Mouse (Mus musculus) hindbrain, embryonic 16.5 days (tissue): ENCODE data around the gene 1810062G17Rik. TPM values are rescaled to one million over a fixed set of nuclear protein-coding genes. Genes with fewer than 3 reads are reported as not detected.

ENCODE experiments used
- ATAC-seq: fragments of 200-750 bp; cut with Nextera tagmentation; 2 replicates; pipeline ENCODE4 v1.8.0; 2017; ENCODE audit warnings: moderate TSS enrichment, moderate library complexity
- H3K27ac ChIP-seq: fragments of 300-500 bp; sonication (generic); 2 replicates; pipeline ENCODE4 v1.5.1; 2014; ENCODE audit warnings: low read depth, mild to moderate bottlenecking, control low read depth, low read length, moderate library complexity
- H3K27me3 ChIP-seq: fragments of 300-500 bp; sonication (generic); replicated peaks from 2 replicates; pipeline ENCODE4 v1.6.1; 2014; ENCODE audit warnings: low read length; ENCODE audit not compliant: control insufficient read depth, insufficient read depth
- H3K36me3 ChIP-seq: fragments of 300-500 bp; sonication (generic); 2 replicates; pipeline ENCODE4 v1.6.1; 2014; ENCODE audit warnings: mild to moderate bottlenecking, low read length, moderate library complexity, mixed read lengths; ENCODE audit not compliant: control insufficient read depth, insufficient read depth
- H3K4me1 ChIP-seq: fragments of 300-500 bp; sonication (generic); 2 replicates; pipeline ENCODE4 v1.6.1; 2014; ENCODE audit warnings: low read depth, low read length; ENCODE audit not compliant: control insufficient read depth, insufficient read depth
- H3K4me2 ChIP-seq: fragments of 300-500 bp; sonication (generic); 2 replicates; pipeline ENCODE4 v1.6.1; 2014; ENCODE audit warnings: mild to moderate bottlenecking, low read length, control low read depth, moderate library complexity
- H3K4me3 ChIP-seq: fragments of 300-500 bp; sonication (generic); 2 replicates; pipeline ENCODE4 v1.5.1; 2014; ENCODE audit warnings: mild to moderate bottlenecking, low read length, control low read depth, moderate library complexity
- H3K9ac ChIP-seq: fragments of 300-500 bp; sonication (generic); 2 replicates; pipeline ENCODE4 v1.6.1; 2014; ENCODE audit warnings: low read depth, mild to moderate bottlenecking, control low read depth, low read length, moderate library complexity
- H3K9me3 ChIP-seq: fragments of 300-500 bp; sonication (generic); 2 replicates; pipeline ENCODE4 v1.6.1; 2014; ENCODE audit warnings: mild to moderate bottlenecking, low read length, moderate library complexity; ENCODE audit not compliant: control insufficient read depth
- WGBS: fragments of 180-500 bp; shearing (Covaris S2); extraction: QIAGEN DNeasy Blood & Tissue Kit; methylation state at CpG from one replicate; pipeline ENCODE4 v1.1.7; 2014; 5-methylcytosine and 5-hydroxymethylcytosine counted together
- polyA plus RNA-seq: library from polyadenylated mRNA; unstranded; fragments of >200 nt; fragmentation: Nextera tagmentation; extraction: Ambion mirVana; gene quantifications from 2 replicates; pipeline ENCODE4 v1.2.1, GENCODE M21; 2015

The 1810062G17Rik gene
- polyA plus RNA-seq, 1 experiment from 2014 or later = 0.29 TPM

DNA sequence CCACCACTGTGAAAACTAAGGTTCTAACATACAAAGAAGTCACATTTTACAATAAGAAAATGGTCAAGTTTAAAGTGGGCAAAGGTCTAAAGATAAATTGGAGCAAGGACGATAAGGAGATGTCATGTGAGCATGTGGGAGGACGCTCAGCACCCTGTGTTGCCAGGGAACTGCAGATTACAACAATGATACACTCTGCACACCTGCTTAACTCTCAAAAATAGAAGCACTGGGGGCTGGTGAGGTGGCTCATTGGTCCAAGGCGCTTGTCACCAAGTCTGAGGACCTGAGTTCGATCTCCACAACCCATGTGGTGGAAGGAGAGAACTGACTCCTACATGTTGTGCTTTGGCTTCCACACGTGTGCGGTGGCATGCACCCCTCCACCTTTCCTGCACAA lies 35.8 kb downstream of the 1810062G17Rik start:
- H3K4me1 ChIP-seq = no peaks in the 10 kb centered on the region
- no peak overlapping the region for H3K27ac ChIP-seq
- no peaks in the 10 kb centered on the region for H3K9me3 ChIP-seq
- H3K4me3 ChIP-seq = no peak overlapping the region
- no peak for ATAC-seq
- no peak overlapping the region for H3K4me2 ChIP-seq
- H3K9ac ChIP-seq = no peak overlapping the region
- no peaks in the 10 kb centered on the region for H3K36me3 ChIP-seq
- no peaks in the 10 kb centered on the region for H3K27me3 ChIP-seq
- WGBS = 90% methylated on average over 6 of the region's 6 CpGs

- H3K9me3 ChIP-seq = no peaks in the 10 kb centered on the region
- no peak for ATAC-seq
- H3K9ac ChIP-seq = no peak overlapping the region
- WGBS = 90% methylated on average over 9 of the region's 9 CpGs
- H3K4me3 ChIP-seq = no peak overlapping the region
- H3K4me1 ChIP-seq = no peaks in the 10 kb centered on the region; the same call in 1 of the 2 replicates
- peaks cover 7% of the 10 kb centered on the region for H3K27me3 ChIP-seq
- H3K36me3 ChIP-seq = no peaks in the 10 kb centered on the region
- H3K27ac ChIP-seq = no peak overlapping the region
- no peak overlapping the region for H3K4me2 ChIP-seq
Observed at GRCm38 (mm10) chr3:36516196-36516595, 40.5 kb downstream of the 1810062G17Rik start.

GRCm38 (mm10) chr3:36521073-36522060 lies 45.6 kb downstream of the 1810062G17Rik start, which contains the start of gene Gm11549:
Gene Gm11549 (minus strand): TSS chr3:36521813.
- Histone ChIP-seq H3K9ac (peak within 1 kb of the TSS; percentile 59), H3K4me2 (peak within 1 kb of the TSS; percentile 99), H3K27me3 (peaks cover 15% of the 10 kb centered on the region), H3K9me3 (no peaks in the 10 kb centered on the region), H3K36me3 (no peaks in the 10 kb centered on the region), H3K4me3 (peak within 1 kb of the TSS; percentile 62), H3K4me1 (no peaks in the 10 kb centered on the region; the same call in 1 of the 2 replicates), H3K27ac (no peak within 1 kb of the TSS)
- peak; percentile 71 for ATAC-seq
- under 1% methylated on average over 51 of the region's 51 CpGs for WGBS

- WGBS = 5% methylated on average over 4 of the region's 4 CpGs
Observed at GRCm38 (mm10) chr3:36522137-36522536, 46.4 kb downstream of the 1810062G17Rik start.

GRCm38 (mm10) chr3:36524466-36524865 lies 48.7 kb downstream of the 1810062G17Rik start:
- no peaks in the 10 kb centered on the region; the same call in 1 of the 2 replicates for H3K4me1 ChIP-seq
- H3K4me3 ChIP-seq = no peak overlapping the region
- 82% methylated on average over 3 of the region's 3 CpGs for WGBS
- no peaks in the 10 kb centered on the region for H3K9me3 ChIP-seq
- ATAC-seq = no peak
- no peak overlapping the region for H3K9ac ChIP-seq
- H3K27ac ChIP-seq = no peak overlapping the region
- peaks cover 15% of the 10 kb centered on the region for H3K27me3 ChIP-seq
- no peak overlapping the region for H3K4me2 ChIP-seq
- H3K36me3 ChIP-seq = no peaks in the 10 kb centered on the region

More at GRCm38 (mm10) chr3:36522137-36522536, 46.4 kb downstream of the 1810062G17Rik start:
- H3K4me3 ChIP-seq = no peak overlapping the region
- H3K4me2 ChIP-seq = no peak overlapping the region
- no peaks in the 10 kb centered on the region for H3K9me3 ChIP-seq
- no peaks in the 10 kb centered on the region for H3K36me3 ChIP-seq
- no peak for ATAC-seq
- no peak overlapping the region for H3K27ac ChIP-seq
- H3K9ac ChIP-seq = no peak overlapping the region
- H3K4me1 ChIP-seq = no peaks in the 10 kb centered on the region; the same call in 1 of the 2 replicates
- H3K27me3 ChIP-seq = peaks cover 15% of the 10 kb centered on the region

DNA sequence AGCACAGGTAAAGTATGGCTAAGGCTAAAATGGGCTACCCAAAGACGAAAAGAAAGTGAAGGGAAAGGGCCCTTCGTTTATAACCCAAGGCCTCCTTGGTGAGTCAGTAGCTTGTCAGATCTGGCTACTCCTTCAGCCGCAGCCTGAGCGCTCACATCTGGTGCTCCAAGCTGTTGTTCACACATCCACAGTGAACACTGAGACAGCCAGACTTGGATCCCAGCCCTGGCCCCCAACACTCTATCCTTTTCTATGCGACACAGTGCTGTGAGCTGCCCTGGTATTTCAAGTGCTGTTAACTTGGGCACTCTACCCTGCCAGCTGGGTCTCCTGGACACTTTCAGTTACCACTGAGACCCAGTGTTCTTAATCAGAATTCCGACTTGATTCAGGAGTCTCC lies 54.6 kb downstream of the 1810062G17Rik start:
- Histone ChIP-seq H3K27me3 (0 out of 2 replicates have a peak, but pooled peaks cover 10% of the 10 kb centered on the region), H3K9me3 (no peaks in the 10 kb centered on the region), H3K4me2 (no peak overlapping the region), H3K27ac (no peak overlapping the region), H3K4me1 (peaks cover 5% of the 10 kb centered on the region), H3K9ac (no peak overlapping the region), H3K4me3 (no peak overlapping the region), H3K36me3 (no peaks in the 10 kb centered on the region)
- 89% methylated on average over 6 of the region's 6 CpGs for WGBS
- 0 out of 2 replicates have a peak, but pooled peaks have one; percentile 30 for ATAC-seq

DNA sequence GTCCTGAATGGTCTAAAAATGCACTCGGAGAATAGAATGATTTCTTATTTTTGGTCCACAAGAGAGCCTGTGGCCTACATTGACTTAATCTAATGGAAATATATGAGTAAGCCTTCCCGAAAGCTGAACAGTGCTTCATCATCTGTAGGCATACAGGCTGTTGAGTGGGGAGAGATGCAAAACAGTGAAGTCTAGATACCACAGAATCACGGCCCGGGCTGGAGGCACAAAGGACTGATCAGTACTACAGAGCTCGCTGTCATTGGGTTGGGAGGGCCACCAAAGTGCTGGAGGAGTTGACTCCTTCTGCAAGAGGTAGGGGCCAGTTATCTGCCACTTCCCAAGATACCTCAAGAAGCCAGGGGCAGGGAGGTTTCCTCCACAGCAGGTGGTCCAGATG lies 55.0 kb downstream of the 1810062G17Rik start:
- Histone ChIP-seq H3K4me3 (no peak overlapping the region), H3K4me2 (no peak overlapping the region), H3K4me1 (peaks cover 5% of the 10 kb centered on the region), H3K27ac (no peak overlapping the region), H3K36me3 (no peaks in the 10 kb centered on the region), H3K27me3 (0 out of 2 replicates have a peak, but pooled peaks cover 10% of the 10 kb centered on the region), H3K9me3 (no peaks in the 10 kb centered on the region), H3K9ac (no peak overlapping the region)
- WGBS = 80% methylated on average over 5 of the region's 5 CpGs
- no peak for ATAC-seq

GRCm38 (mm10) chr3:36531242-36531641 lies 55.5 kb downstream of the 1810062G17Rik start:
- Histone ChIP-seq H3K9ac (no peak overlapping the region), H3K27me3 (0 out of 2 replicates have a peak, but pooled peaks cover 10% of the 10 kb centered on the region), H3K4me1 (peaks cover 5% of the 10 kb centered on the region), H3K9me3 (no peaks in the 10 kb centered on the region), H3K4me2 (no peak overlapping the region), H3K4me3 (no peak overlapping the region), H3K36me3 (no peaks in the 10 kb centered on the region), H3K27ac (no peak overlapping the region)
- WGBS = 39% methylated on average over 2 of the region's 2 CpGs
- no peak for ATAC-seq
